Mouse (Mus musculus) lung, embryonic 14.5 days (tissue): ENCODE results near the gene Ip6k1. TPM values are rescaled to one million over a fixed set of nuclear protein-coding genes. Genes with fewer than 3 reads are reported as not detected.

Source experiments
- ATAC-seq: fragments of 200-750 bp; cut with Nextera tagmentation; 2 replicates; pipeline ENCODE4 v1.8.0; 2017; ENCODE audit warnings: mild to moderate bottlenecking, moderate TSS enrichment, moderate library complexity; ENCODE audit not compliant: insufficient read depth
- DNase-seq: peaks from one replicate; pipeline ENCODE4 v3.0.0-alpha.2; 2015
- H3K27ac ChIP-seq: fragments of 300-500 bp; sonication (generic); 2 replicates; pipeline ENCODE4 v1.5.1; 2014; ENCODE audit warnings: low read depth, mild to moderate bottlenecking, moderate library complexity
- H3K27me3 ChIP-seq: fragments of 300-500 bp; sonication (generic); 2 replicates; pipeline ENCODE4 v1.6.1; 2014; ENCODE audit warnings: low read length, control low read depth; ENCODE audit not compliant: insufficient read depth
- H3K36me3 ChIP-seq: fragments of 300-500 bp; sonication (generic); 2 replicates; pipeline ENCODE4 v1.6.1; 2014; ENCODE audit warnings: control low read depth; ENCODE audit not compliant: insufficient read depth
- H3K4me1 ChIP-seq: fragments of 300-500 bp; sonication (generic); 2 replicates; pipeline ENCODE4 v1.6.1; 2014; ENCODE audit warnings: antibody characterized with exemption, control low read depth; ENCODE audit not compliant: insufficient read depth
- H3K4me2 ChIP-seq: fragments of 300-500 bp; sonication (generic); 2 replicates; pipeline ENCODE4 v1.6.1; 2014; ENCODE audit warnings: mild to moderate bottlenecking
- H3K4me3 ChIP-seq: fragments of 300-500 bp; sonication (generic); 2 replicates; pipeline ENCODE4 v1.5.1; 2014; ENCODE audit warnings: low read depth, low read length
- H3K9ac ChIP-seq: fragments of 300-500 bp; sonication (generic); 2 replicates; pipeline ENCODE4 v1.6.1; 2014
- H3K9me3 ChIP-seq: fragments of 300-500 bp; sonication (generic); 2 replicates; pipeline ENCODE4 v1.6.1; 2016; ENCODE audit warnings: low read depth, low read length, control low read depth
- CTCF ChIP-seq: IDR thresholded peaks from 2 replicates; pipeline ENCODE4 v1.5.1; 2016; ENCODE audit warnings: antibody characterized with exemption, low read depth
- WGBS: fragments of 180-500 bp; shearing (Covaris S2); extraction: QIAGEN DNeasy Blood & Tissue Kit; methylation state at CpG from one replicate; pipeline ENCODE4 v1.1.7; 2014; 5-methylcytosine and 5-hydroxymethylcytosine counted together
- polyA plus RNA-seq: library from polyadenylated mRNA; unstranded; fragments of >200 nt; fragmentation: Nextera tagmentation; extraction: Ambion mirVana; gene quantifications from 2 replicates; pipeline ENCODE4 v1.2.1, GENCODE M21; 2014

Gene Ip6k1
- polyA plus RNA-seq, 1 experiment from 2014 or later, result 29.3 TPM

GRCm38 (mm10) chr9:108052885-108053664, 50.8 kb downstream of the Ip6k1 start, which contains the start of gene Amigo3:
TSS of gene Amigo3 (plus strand) at chr9:108053159.
- peak; percentile 91 for TF ChIP-seq CTCF
- 50% methylated on average over 20 of the region's 20 CpGs for WGBS
- ATAC-seq, result peak; percentile 57
- Histone ChIP-seq H3K9ac (no peak within 1 kb of the TSS), H3K27me3 (no peaks in the 10 kb centered on the region), H3K4me3 (peak within 1 kb of the TSS; percentile 6), H3K27ac (peak within 1 kb of the TSS; percentile 73; the same call in 1 of the 2 replicates), H3K9me3 (no peaks in the 10 kb centered on the region), H3K36me3 (peaks cover 65% of the 10 kb centered on the region), H3K4me2 (peak within 1 kb of the TSS; percentile 53), H3K4me1 (peaks cover 7% of the 10 kb centered on the region; the same call in 1 of the 2 replicates)
- DNase-seq, result peak; percentile 100

GRCm38 (mm10) chr9:108053665-108054225, 51.4 kb downstream of the Ip6k1 start:
- TF ChIP-seq CTCF, result no peak
- DNase-seq (no peak), ATAC-seq (no peak)
- Histone ChIP-seq H3K9me3 (no peaks in the 10 kb centered on the region), H3K27me3 (no peaks in the 10 kb centered on the region), H3K36me3 (peaks cover 71% of the 10 kb centered on the region), H3K27ac (peak overlapping the region; percentile 73; the same call in 1 of the 2 replicates), H3K4me2 (peak overlapping the region; percentile 53), H3K9ac (no peak overlapping the region), H3K4me1 (peaks cover 5% of the 10 kb centered on the region; the same call in 1 of the 2 replicates), H3K4me3 (no peak overlapping the region)
- WGBS, result 89% methylated on average over 15 of the region's 15 CpGs

GRCm38 (mm10) chr9:108054331-108055040, 52.2 kb downstream of the Ip6k1 start:
- peaks cover 5% of the 10 kb centered on the region; the same call in 1 of the 2 replicates for H3K4me1 ChIP-seq

GRCm38 (mm10) chr9:108055061-108055460, 52.8 kb downstream of the Ip6k1 start:
- no peak overlapping the region for H3K4me3 ChIP-seq
- peaks cover 81% of the 10 kb centered on the region for H3K36me3 ChIP-seq
- H3K9ac ChIP-seq, result no peak overlapping the region
- no peak for TF ChIP-seq CTCF
- no peak for DNase-seq
- no peak overlapping the region for H3K27ac ChIP-seq
- H3K9me3 ChIP-seq, result no peaks in the 10 kb centered on the region
- ATAC-seq, result no peak
- H3K4me1 ChIP-seq, result peaks cover 5% of the 10 kb centered on the region; the same call in 1 of the 2 replicates
- no peak overlapping the region for H3K4me2 ChIP-seq
- 58% methylated on average over 1 of the region's 1 CpGs for WGBS
- no peaks in the 10 kb centered on the region for H3K27me3 ChIP-seq

More at GRCm38 (mm10) chr9:108054331-108055040, 52.2 kb downstream of the Ip6k1 start:
- Histone ChIP-seq H3K27ac (no peak overlapping the region), H3K9ac (no peak overlapping the region), H3K9me3 (no peaks in the 10 kb centered on the region), H3K36me3 (peaks cover 79% of the 10 kb centered on the region), H3K4me2 (no peak overlapping the region), H3K4me3 (no peak overlapping the region), H3K27me3 (no peaks in the 10 kb centered on the region)
- ATAC-seq (no peak), DNase-seq (no peak)
- TF ChIP-seq CTCF, result no peak
- WGBS, result 84% methylated on average over 22 of the region's 22 CpGs

GRCm38 (mm10) chr9:108055661-108056237, 53.4 kb downstream of the Ip6k1 start:
- ATAC-seq (no peak), DNase-seq (no peak)
- H3K9ac ChIP-seq, result no peak overlapping the region
- WGBS, result 80% methylated on average over 6 of the region's 6 CpGs
- H3K9me3 ChIP-seq, result no peaks in the 10 kb centered on the region
- H3K4me1 ChIP-seq, result peaks cover 5% of the 10 kb centered on the region; the same call in 1 of the 2 replicates
- no peak overlapping the region for H3K4me2 ChIP-seq
- TF ChIP-seq CTCF, result no peak
- no peak overlapping the region for H3K27ac ChIP-seq
- H3K4me3 ChIP-seq, result no peak overlapping the region
- peaks cover 76% of the 10 kb centered on the region for H3K36me3 ChIP-seq
- H3K27me3 ChIP-seq, result no peaks in the 10 kb centered on the region

GRCm38 (mm10) chr9:108056361-108057261, 54.3 kb downstream of the Ip6k1 start:
- Histone ChIP-seq H3K9me3 (no peaks in the 10 kb centered on the region), H3K9ac (no peak overlapping the region), H3K4me3 (no peak overlapping the region), H3K4me2 (no peak overlapping the region), H3K27me3 (no peaks in the 10 kb centered on the region), H3K4me1 (peaks cover 5% of the 10 kb centered on the region; the same call in 1 of the 2 replicates), H3K27ac (no peak overlapping the region), H3K36me3 (peaks cover 70% of the 10 kb centered on the region)
- WGBS, result 77% methylated on average over 28 of the region's 28 CpGs
- DNase-seq, result no peak
- ATAC-seq, result no peak
- TF ChIP-seq CTCF, result no peak
